Mouse (Mus musculus): ENCODE measurements around the gene Hoxa10.

DNA sequence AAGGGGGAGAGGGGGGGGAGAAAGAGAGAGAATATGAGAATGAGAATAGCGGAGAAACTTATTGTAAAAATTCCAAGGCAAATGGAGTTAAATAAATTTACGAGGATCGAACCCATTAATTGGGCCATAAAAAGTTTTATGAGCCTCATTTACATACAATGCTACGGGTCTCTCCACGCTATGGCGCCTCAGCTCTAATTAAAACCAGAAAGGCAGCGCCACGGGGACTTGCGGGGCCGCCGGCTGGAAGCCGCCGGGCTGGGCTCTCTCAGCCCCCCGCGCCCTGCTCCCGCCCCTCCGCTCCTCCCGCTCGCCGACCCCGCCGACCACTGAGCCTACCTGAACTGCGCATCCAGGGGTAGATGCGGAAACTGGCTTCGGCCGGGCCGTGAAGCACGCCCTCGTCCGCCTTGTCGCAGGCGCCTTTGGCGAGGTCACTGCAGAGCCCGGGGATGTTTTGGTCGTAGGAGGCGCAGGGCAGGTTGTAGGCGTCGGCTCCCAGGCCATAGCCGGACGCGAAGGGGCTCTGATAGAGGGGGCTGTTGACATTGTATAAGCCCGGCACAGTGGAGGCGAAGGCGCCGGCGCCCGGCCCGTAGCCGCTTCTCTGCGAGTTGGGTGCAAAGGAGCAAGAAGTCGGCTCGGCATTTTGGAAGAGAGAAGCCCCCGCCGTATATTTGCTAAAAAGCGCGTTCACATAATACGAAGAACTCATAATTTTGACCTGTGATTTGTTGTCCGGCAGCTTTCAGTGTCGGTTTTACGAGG is 23.8 kb downstream of the Hoxa10 start:
- TF ChIP-seq ZC3H11A (IDR thresholded peaks at IDR 0.05; ENCODE audit: borderline replicate concordance, low read depth, low read length) (no peak), HCFC1 (IDR thresholded peaks at IDR 0.05; ENCODE audit: borderline replicate concordance, insufficient read depth, low read length) (no peak), CHD2 (IDR thresholded peaks at IDR 0.05; ENCODE audit: low read depth, low read length) (no peak), ZNF384 (IDR thresholded peaks at IDR 0.05; ENCODE audit: low read depth, low read length) (no peak), MAFK (IDR thresholded peaks at IDR 0.05; ENCODE audit: insufficient read depth, low read depth, low read length) (no peak)
